Mouse (Mus musculus) hematopoietic stem cell, adult 5-6 weeks (primary cell): Measurements from ENCODE around the gene Tmem151a. TPM values are rescaled to one million over a fixed set of nuclear protein-coding genes. Genes with fewer than 3 reads are reported as not detected.

Experiments used
- ATAC-seq, 2 experiments: fragments of 125-278 bp in 1 of 2; replicated peaks in 1 of 2; 2 replicates each; pipeline ENCODE4 v1.8.0; 2016 to 2017; ENCODE audit warnings: inconsistent platforms in 2 of 2, mild to moderate bottlenecking in 2 of 2, moderate number of reproducible peaks in 2 of 2, low read depth in 1 of 2, moderate TSS enrichment in 1 of 2; ENCODE audit not compliant: low FRiP score in 2 of 2, poor library complexity in 2 of 2, severe bottlenecking in 2 of 2, insufficient read depth in 1 of 2, low TSS enrichment in 1 of 2
- total RNA-seq: library from RNA; stranded (forward); fragments of 172-1452, 232-1000 nt; gene quantifications from 2 replicates; pipeline ENCODE4 v1.2.3, GENCODE M21; 2017

Gene Tmem151a
- total RNA-seq, 1 experiment from 2014 or later: not detected

- ATAC-seq: no peak
These were observed 12.8 kb downstream of the Tmem151a start for GRCm38 (mm10) chr19:5072389-5073019.

GRCm38 (mm10) chr19:5071545-5072369, 13.6 kb downstream of the Tmem151a start:
- peak; percentile 74 to 76 for ATAC-seq

- no peak for ATAC-seq
These were observed 14.3 kb downstream of the Tmem151a start for GRCm38 (mm10) chr19:5071077-5071476.

GRCm38 (mm10) chr19:5069978-5070377, 15.4 kb downstream of the Tmem151a start:
- no peak for ATAC-seq

- ATAC-seq: no peak
These were observed 15.8 kb downstream of the Tmem151a start for GRCm38 (mm10) chr19:5069486-5069885.

- ATAC-seq: no peak
These were observed 16.6 kb downstream of the Tmem151a start for GRCm38 (mm10) chr19:5068570-5069234.

GRCm38 (mm10) chr19:5067867-5068569, 17.3 kb downstream of the Tmem151a start, which contains the start of gene Cd248:
TSS of gene Cd248 (plus strand) at chr19:5068078.
- peak in 1 of 2 experiments; percentile 22; a peak in 1 of 4 replicates for ATAC-seq

GRCm38 (mm10) chr19:5067040-5067799, 18.1 kb downstream of the Tmem151a start:
- no peak for ATAC-seq

- ATAC-seq: no peak
These were observed 20.2 kb downstream of the Tmem151a start for GRCm38 (mm10) chr19:5065104-5065503.

GRCm38 (mm10) chr19:5062446-5062845, 22.9 kb downstream of the Tmem151a start:
- ATAC-seq: no peak

- ATAC-seq: no peak
These were observed 23.3 kb downstream of the Tmem151a start for GRCm38 (mm10) chr19:5062041-5062440.

- no peak for ATAC-seq
These were observed 24.7 kb downstream of the Tmem151a start for GRCm38 (mm10) chr19:5060365-5061330.

GRCm38 (mm10) chr19:5058801-5059771, 26.2 kb downstream of the Tmem151a start:
- no peak for ATAC-seq

- ATAC-seq: no peak
These were observed 27.2 kb downstream of the Tmem151a start for GRCm38 (mm10) chr19:5057876-5058775.
